Mouse (Mus musculus) stomach, postnatal 0 days (tissue): ENCODE data around the gene B230118H07Rik. TPM values are rescaled to one million over a fixed set of nuclear protein-coding genes. Genes with fewer than 3 reads are reported as not detected.

Source experiments
- ATAC-seq: fragments of 200-750 bp; cut with Nextera tagmentation; 2 replicates; pipeline ENCODE4 v1.8.0; 2017; ENCODE audit not compliant: low FRiP score, low TSS enrichment
- DNase-seq: peaks from one replicate; pipeline ENCODE4 v3.0.0-alpha.2; 2016; ENCODE audit warnings: low spot score
- H3K27ac ChIP-seq: fragments of 300-500 bp; sonication (generic); replicated peaks from 2 replicates; pipeline ENCODE4 v1.5.1; 2014; ENCODE audit warnings: mild to moderate bottlenecking, control low read depth
- H3K27me3 ChIP-seq: fragments of 300-500 bp; sonication (generic); 2 replicates; pipeline ENCODE4 v1.6.1; 2014; ENCODE audit warnings: low read length; ENCODE audit not compliant: control insufficient read depth, insufficient read depth
- H3K36me3 ChIP-seq: fragments of 300-500 bp; sonication (generic); 2 replicates; pipeline ENCODE4 v1.6.1; 2014; ENCODE audit warnings: low read length, mixed read lengths; ENCODE audit not compliant: control insufficient read depth, insufficient read depth
- H3K4me1 ChIP-seq: fragments of 300-500 bp; sonication (generic); replicated peaks from 2 replicates; pipeline ENCODE4 v1.6.1; 2014; ENCODE audit warnings: antibody characterized with exemption; ENCODE audit not compliant: control insufficient read depth, insufficient read depth
- H3K4me2 ChIP-seq: fragments of 300-500 bp; sonication (generic); replicated peaks from 2 replicates; pipeline ENCODE4 v1.6.1; 2014; ENCODE audit warnings: low read depth, mild to moderate bottlenecking, control low read depth, moderate library complexity
- H3K4me3 ChIP-seq: fragments of 300-500 bp; sonication (generic); 2 replicates; pipeline ENCODE4 v1.5.1; 2014; ENCODE audit warnings: low read depth, low read length, control low read depth
- H3K9ac ChIP-seq: fragments of 300-500 bp; sonication (generic); 2 replicates; pipeline ENCODE4 v1.6.1; 2014; ENCODE audit warnings: mild to moderate bottlenecking, low read length, control low read depth, mixed read lengths
- H3K9me3 ChIP-seq: fragments of 300-500 bp; sonication (generic); 2 replicates; pipeline ENCODE4 v1.6.1; 2016; ENCODE audit warnings: low read length; ENCODE audit not compliant: control insufficient read depth
- CTCF ChIP-seq: IDR thresholded peaks from 2 replicates; pipeline ENCODE4 v1.5.1; 2016; ENCODE audit warnings: antibody characterized with exemption, low read depth, mild to moderate bottlenecking, moderate library complexity
- EP300 ChIP-seq: optimal IDR thresholded peaks from 2 replicates; pipeline ENCODE3; 2016; ENCODE audit warnings: antibody characterized with exemption
- WGBS: fragments of 180-500 bp; shearing (Covaris S2); extraction: QIAGEN DNeasy Blood & Tissue Kit; methylation state at CpG from one replicate; pipeline ENCODE4 v1.1.7; 2014; 5-methylcytosine and 5-hydroxymethylcytosine counted together
- polyA plus RNA-seq: library from polyadenylated mRNA; unstranded; fragments of >200 nt; fragmentation: Nextera tagmentation; extraction: Ambion mirVana; gene quantifications from 2 replicates; pipeline ENCODE4 v1.2.1, GENCODE M21; 2015

B230118H07Rik gene
- polyA plus RNA-seq, 1 experiment from 2014 or later = 36.5 TPM

- no peak overlapping the region for H3K9ac ChIP-seq
- no peak overlapping the region for H3K27ac ChIP-seq
- no peaks in the 10 kb centered on the region for H3K4me1 ChIP-seq
- no peaks in the 10 kb centered on the region for H3K9me3 ChIP-seq
- no peak for TF ChIP-seq EP300
- TF ChIP-seq CTCF = no peak
- DNase-seq (no peak), ATAC-seq (no peak)
- no peaks in the 10 kb centered on the region for H3K27me3 ChIP-seq
- no peak overlapping the region for H3K4me2 ChIP-seq
- H3K4me3 ChIP-seq = no peak overlapping the region
- WGBS = 82% methylated on average over 12 of the region's 12 CpGs
- peaks cover 10% of the 10 kb centered on the region for H3K36me3 ChIP-seq
These were observed 35.1 kb upstream of the B230118H07Rik start for GRCm38 (mm10) chr2:101684421-101684820.

GRCm38 (mm10) chr2:101679164-101679784 is 29.9 kb upstream of the B230118H07Rik start:
- DNase-seq (no peak), ATAC-seq (no peak)
- H3K4me3 ChIP-seq = peak overlapping the region; percentile 99
- no peaks in the 10 kb centered on the region for H3K27me3 ChIP-seq
- TF ChIP-seq CTCF (no peak), EP300 (no peak)
- H3K4me2 ChIP-seq = peak overlapping the region; percentile 93
- H3K9ac ChIP-seq = peak overlapping the region; percentile 96
- H3K36me3 ChIP-seq = no peaks in the 10 kb centered on the region; the same call in 1 of the 2 replicates
- no peak overlapping the region for H3K27ac ChIP-seq
- no peaks in the 10 kb centered on the region for H3K4me1 ChIP-seq
- WGBS = 3% methylated on average over 15 of the region's 15 CpGs
- no peaks in the 10 kb centered on the region for H3K9me3 ChIP-seq

GRCm38 (mm10) chr2:101678236-101679021 is 29.1 kb upstream of the B230118H07Rik start, which contains the start of gene Traf6:
Gene Traf6 (plus strand): TSS chr2:101678429.
- Histone ChIP-seq H3K4me2 (peak within 1 kb of the TSS; percentile 93), H3K36me3 (no peaks in the 10 kb centered on the region; the same call in 1 of the 2 replicates), H3K9me3 (no peaks in the 10 kb centered on the region), H3K4me1 (no peaks in the 10 kb centered on the region), H3K27me3 (no peaks in the 10 kb centered on the region), H3K27ac (peak within 1 kb of the TSS; percentile 56), H3K4me3 (peak within 1 kb of the TSS; percentile 99), H3K9ac (peak within 1 kb of the TSS; percentile 96)
- ATAC-seq (peak; percentile 96), DNase-seq (peak; percentile 92)
- no peak for TF ChIP-seq EP300
- TF ChIP-seq CTCF = peak; percentile 88
- under 1% methylated on average over 67 of the region's 68 CpGs for WGBS

- Histone ChIP-seq H3K9ac (no peak overlapping the region), H3K4me1 (no peaks in the 10 kb centered on the region), H3K4me3 (no peak overlapping the region), H3K4me2 (no peak overlapping the region), H3K9me3 (no peaks in the 10 kb centered on the region), H3K27ac (no peak overlapping the region), H3K36me3 (no peaks in the 10 kb centered on the region), H3K27me3 (no peaks in the 10 kb centered on the region)
- no peak for TF ChIP-seq EP300
- no peak for TF ChIP-seq CTCF
- ATAC-seq (no peak), DNase-seq (no peak)
- 68% methylated on average over 3 of the region's 3 CpGs for WGBS
These were observed 24.2 kb upstream of the B230118H07Rik start for GRCm38 (mm10) chr2:101673547-101673946.

- WGBS = 82% methylated on average over 3 of the region's 3 CpGs
- Histone ChIP-seq H3K36me3 (no peaks in the 10 kb centered on the region), H3K27me3 (no peaks in the 10 kb centered on the region), H3K27ac (no peak overlapping the region), H3K9me3 (no peaks in the 10 kb centered on the region), H3K4me1 (no peaks in the 10 kb centered on the region), H3K4me3 (no peak overlapping the region), H3K4me2 (no peak overlapping the region), H3K9ac (no peak overlapping the region)
- DNase-seq = no peak
- TF ChIP-seq CTCF (no peak), EP300 (no peak)
- ATAC-seq = no peak
These were observed 19.4 kb upstream of the B230118H07Rik start for GRCm38 (mm10) chr2:101668751-101669150.

- no peak overlapping the region for H3K9ac ChIP-seq
These were observed 16.4 kb upstream of the B230118H07Rik start for GRCm38 (mm10) chr2:101665703-101666092.

More at GRCm38 (mm10) chr2:101665703-101666092, 16.4 kb upstream of the B230118H07Rik start:
- no peak overlapping the region for H3K4me3 ChIP-seq
- no peaks in the 10 kb centered on the region for H3K36me3 ChIP-seq
- no peak overlapping the region for H3K27ac ChIP-seq
- H3K9me3 ChIP-seq = no peaks in the 10 kb centered on the region
- WGBS = 80% methylated on average over 3 of the region's 3 CpGs
- H3K4me2 ChIP-seq = no peak overlapping the region
- ATAC-seq = no peak
- no peak for TF ChIP-seq EP300
- TF ChIP-seq CTCF = no peak
- H3K27me3 ChIP-seq = no peaks in the 10 kb centered on the region
- H3K4me1 ChIP-seq = no peaks in the 10 kb centered on the region
- DNase-seq = no peak
